Mouse (Mus musculus) embryo, embryonic 10 days (tissue): ENCODE data around the gene Otulinl.
"Not testable (repeated sequence)": the region's sequence is repeated elsewhere in the genome, so short reads cannot be mapped to it uniquely, and the experiment has no call there.

Experiments
- DNase-seq: peaks from one replicate; pipeline ENCODE4 v3.0.0-alpha.2; 2015; ENCODE audit warnings: low spot score

The Otulinl gene

GRCm38 (mm10) chr15:27681419-27682187 is at the start of gene Otulinl:
TSS of gene Otulinl (minus strand) at chr15:27681579.
- peak; percentile 96 for DNase-seq

GRCm38 (mm10) chr15:27726228-27726627 is 44.8 kb upstream of the Otulinl start:
- DNase-seq = no peak

GRCm38 (mm10) chr15:27724796-27725680 is 43.7 kb upstream of the Otulinl start:
- DNase-seq = no peak

GRCm38 (mm10) chr15:27724298-27724697 is 42.9 kb upstream of the Otulinl start:
- DNase-seq = no peak

- peak; percentile 19 for DNase-seq
These were observed 42.4 kb upstream of the Otulinl start for GRCm38 (mm10) chr15:27723746-27724145.

GRCm38 (mm10) chr15:27720297-27720696 is 38.9 kb upstream of the Otulinl start:
- not testable (repeated sequence) for DNase-seq

- no peak for DNase-seq
These were observed 37.3 kb upstream of the Otulinl start for GRCm38 (mm10) chr15:27718668-27719067.

- DNase-seq = peak; percentile 45
These were observed 34.0 kb upstream of the Otulinl start for GRCm38 (mm10) chr15:27715331-27715730.

GRCm38 (mm10) chr15:27710698-27711097 is 29.3 kb upstream of the Otulinl start:
- DNase-seq = no peak

GRCm38 (mm10) chr15:27708968-27709612 is 27.7 kb upstream of the Otulinl start:
- no peak for DNase-seq

- DNase-seq = no peak
These were observed 27.1 kb upstream of the Otulinl start for GRCm38 (mm10) chr15:27708499-27708898.

GRCm38 (mm10) chr15:27702972-27703313 is 21.6 kb upstream of the Otulinl start:
- DNase-seq = no peak

GRCm38 (mm10) chr15:27702031-27702971 is 20.9 kb upstream of the Otulinl start:
- DNase-seq = no peak

- DNase-seq = no peak
These were observed 16.3 kb upstream of the Otulinl start for GRCm38 (mm10) chr15:27697632-27698031.

- DNase-seq = no peak
These were observed 11.9 kb upstream of the Otulinl start for GRCm38 (mm10) chr15:27693235-27693634.

- no peak for DNase-seq
These were observed 10.8 kb upstream of the Otulinl start for GRCm38 (mm10) chr15:27692161-27692560.

- DNase-seq = no peak
These were observed 9.8 kb upstream of the Otulinl start for GRCm38 (mm10) chr15:27691213-27691612.

GRCm38 (mm10) chr15:27688041-27688651 is 6.8 kb upstream of the Otulinl start:
- DNase-seq = no peak

GRCm38 (mm10) chr15:27684813-27685212 is 3.4 kb upstream of the Otulinl start:
- no peak for DNase-seq

- no peak for DNase-seq
These were observed 1.8 kb upstream of the Otulinl start for GRCm38 (mm10) chr15:27683206-27683605.

- DNase-seq = peak; percentile 51
These were observed 1.2 kb upstream of the Otulinl start for GRCm38 (mm10) chr15:27682619-27683018.
